Mouse (Mus musculus): ENCODE results near the gene Cdyl.

GRCm38 (mm10) chr13:35878282-35878681, 218.6 kb downstream of the Cdyl start:
- TF ChIP-seq CTCF (IDR thresholded peaks at IDR 0.05; ENCODE audit: low read depth, low read length) (no peak), POLR2A (IDR thresholded peaks at IDR 0.05; ENCODE audit: insufficient read depth, low read length) (no peak), EP300 (IDR thresholded peaks at IDR 0.05; ENCODE audit: insufficient read depth, low read depth, low read length) (no peak)

Data from ES-Bruce4 (cell line).